Mouse (Mus musculus) liver, postnatal 0 days (tissue): ENCODE measurements around the gene Sox5. TPM values are rescaled to one million over a fixed set of nuclear protein-coding genes. Genes with fewer than 3 reads are reported as not detected.

Experiments
- ATAC-seq: fragments of 200-750 bp; cut with Nextera tagmentation; 2 replicates; pipeline ENCODE4 v1.8.0; 2017; ENCODE audit warnings: mild to moderate bottlenecking, moderate library complexity
- DNase-seq: peaks from one replicate; pipeline ENCODE4 v3.0.0-alpha.2; 2016
- H3K27ac ChIP-seq: fragments of 300-500 bp; sonication (generic); 2 replicates; pipeline ENCODE4 v1.5.1; 2014; ENCODE audit warnings: antibody characterized with exemption, moderate library complexity, mild to moderate bottlenecking, low read depth
- H3K27me3 ChIP-seq: fragments of 300-500 bp; sonication (generic); 2 replicates; pipeline ENCODE4 v1.6.1; 2014; ENCODE audit warnings: low read length, control low read depth, mixed read lengths; ENCODE audit not compliant: insufficient read depth
- H3K36me3 ChIP-seq: fragments of 300-500 bp; sonication (generic); replicated peaks from 2 replicates; pipeline ENCODE4 v1.6.1; 2014; ENCODE audit warnings: mild to moderate bottlenecking, control low read depth, low read length, moderate library complexity, mixed read lengths; ENCODE audit not compliant: insufficient read depth
- H3K4me1 ChIP-seq: fragments of 300-500 bp; sonication (generic); 2 replicates; pipeline ENCODE4 v1.6.1; 2014; ENCODE audit warnings: antibody characterized with exemption, mild to moderate bottlenecking, control low read depth; ENCODE audit not compliant: insufficient read depth
- H3K4me2 ChIP-seq: fragments of 300-500 bp; sonication (generic); 2 replicates; pipeline ENCODE4 v1.6.1; 2014; ENCODE audit warnings: low read depth, mild to moderate bottlenecking, low read length, moderate library complexity, mixed read lengths
- H3K4me3 ChIP-seq: fragments of 300-500 bp; sonication (generic); 2 replicates; pipeline ENCODE4 v1.5.1; 2014; ENCODE audit warnings: low read depth, low read length
- H3K9ac ChIP-seq: fragments of 300-500 bp; sonication (generic); replicated peaks from 2 replicates; pipeline ENCODE4 v1.6.1; 2014; ENCODE audit warnings: mild to moderate bottlenecking, moderate library complexity
- H3K9me3 ChIP-seq: fragments of 300-500 bp; sonication (generic); 2 replicates; pipeline ENCODE4 v1.6.1; 2016; ENCODE audit warnings: mild to moderate bottlenecking, control low read depth, low read length, mixed read lengths
- CTCF ChIP-seq: sonication (generic); IDR thresholded peaks from 2 replicates; pipeline ENCODE4 v1.5.1; 2016; ENCODE audit warnings: antibody characterized with exemption, low read depth
- EP300 ChIP-seq: IDR thresholded peaks from 2 replicates; pipeline ENCODE4 v1.6.1; 2016; ENCODE audit warnings: antibody characterized with exemption, low read depth, mild to moderate bottlenecking
- WGBS: fragments of 180-500 bp; shearing (Covaris S2); extraction: QIAGEN DNeasy Blood & Tissue Kit; methylation state at CpG from one replicate; pipeline ENCODE4 v1.1.7; 2014; ENCODE audit not compliant: insufficient replicate concordance; 5-methylcytosine and 5-hydroxymethylcytosine counted together
- polyA plus RNA-seq: library from polyadenylated mRNA; unstranded; fragments of >200 nt; fragmentation: Nextera tagmentation; extraction: Ambion mirVana; gene quantifications from 2 replicates; pipeline ENCODE4 v1.2.1, GENCODE M21; 2015

The Sox5 gene
- polyA plus RNA-seq, 1 experiment from 2014 or later, result 7.5 TPM

- H3K4me3 ChIP-seq, result no peak overlapping the region
- no peaks in the 10 kb centered on the region for H3K9me3 ChIP-seq
- no peaks in the 10 kb centered on the region for H3K27me3 ChIP-seq
- DNase-seq (no peak), ATAC-seq (no peak)
- no peak overlapping the region for H3K27ac ChIP-seq
- H3K36me3 ChIP-seq, result no peaks in the 10 kb centered on the region
- H3K9ac ChIP-seq, result no peak overlapping the region
- TF ChIP-seq EP300, result no peak
- no peak for TF ChIP-seq CTCF
- H3K4me2 ChIP-seq, result no peak overlapping the region
- 64% methylated on average over 5 of the region's 5 CpGs for WGBS
- H3K4me1 ChIP-seq, result no peaks in the 10 kb centered on the region
Observed at GRCm38 (mm10) chr6:143957063-143957462, 824.7 kb downstream of the Sox5 start.

GRCm38 (mm10) chr6:143948553-143949308 is 833.0 kb downstream of the Sox5 start:
- 69% methylated on average over 12 of the region's 12 CpGs for WGBS
- H3K9ac ChIP-seq, result no peak overlapping the region
- H3K36me3 ChIP-seq, result no peaks in the 10 kb centered on the region; the same call in 1 of the 2 replicates
- H3K4me1 ChIP-seq, result no peaks in the 10 kb centered on the region
- H3K4me3 ChIP-seq, result no peak overlapping the region
- H3K4me2 ChIP-seq, result no peak overlapping the region
- TF ChIP-seq CTCF, result no peak
- no peak for TF ChIP-seq EP300
- no peaks in the 10 kb centered on the region for H3K27me3 ChIP-seq
- no peaks in the 10 kb centered on the region for H3K9me3 ChIP-seq
- no peak for ATAC-seq
- H3K27ac ChIP-seq, result no peak overlapping the region
- no peak for DNase-seq

- H3K27me3 ChIP-seq, result no peaks in the 10 kb centered on the region
- no peak overlapping the region for H3K9ac ChIP-seq
- TF ChIP-seq EP300 (no peak), CTCF (no peak)
- H3K4me3 ChIP-seq, result no peak overlapping the region
- no peaks in the 10 kb centered on the region for H3K4me1 ChIP-seq
- WGBS, result 86% methylated on average over 4 of the region's 4 CpGs
- no peak for DNase-seq
- no peak overlapping the region for H3K27ac ChIP-seq
- H3K9me3 ChIP-seq, result no peaks in the 10 kb centered on the region
- H3K4me2 ChIP-seq, result no peak overlapping the region
- ATAC-seq, result no peak
- no peaks in the 10 kb centered on the region; the same call in 1 of the 2 replicates for H3K36me3 ChIP-seq
Observed at GRCm38 (mm10) chr6:143948071-143948470, 833.7 kb downstream of the Sox5 start.

GRCm38 (mm10) chr6:143943126-143943525 is 838.7 kb downstream of the Sox5 start:
- WGBS, result 61% methylated on average over 5 of the region's 5 CpGs
- H3K4me2 ChIP-seq, result no peak overlapping the region
- ATAC-seq, result no peak
- no peak for DNase-seq
- no peaks in the 10 kb centered on the region for H3K27me3 ChIP-seq
- H3K4me3 ChIP-seq, result no peak overlapping the region
- H3K9me3 ChIP-seq, result no peaks in the 10 kb centered on the region
- no peak overlapping the region for H3K9ac ChIP-seq
- H3K27ac ChIP-seq, result no peak overlapping the region
- H3K36me3 ChIP-seq, result no peaks in the 10 kb centered on the region; the same call in 1 of the 2 replicates
- no peaks in the 10 kb centered on the region for H3K4me1 ChIP-seq
- no peak for TF ChIP-seq EP300
- no peak for TF ChIP-seq CTCF

- no peaks in the 10 kb centered on the region for H3K4me1 ChIP-seq
- DNase-seq (no peak), ATAC-seq (no peak)
- no peak overlapping the region for H3K4me2 ChIP-seq
- H3K27ac ChIP-seq, result no peak overlapping the region
- no peak for TF ChIP-seq CTCF
- TF ChIP-seq EP300, result no peak
- no peaks in the 10 kb centered on the region for H3K27me3 ChIP-seq
- no peaks in the 10 kb centered on the region for H3K9me3 ChIP-seq
- H3K36me3 ChIP-seq, result no peaks in the 10 kb centered on the region; the same call in 1 of the 2 replicates
- WGBS, result 68% methylated on average over 8 of the region's 8 CpGs
- H3K9ac ChIP-seq, result no peak overlapping the region
- H3K4me3 ChIP-seq, result no peak overlapping the region
Observed at GRCm38 (mm10) chr6:143941291-143941785, 840.4 kb downstream of the Sox5 start.

- Histone ChIP-seq H3K27ac (no peak overlapping the region), H3K27me3 (no peaks in the 10 kb centered on the region), H3K4me1 (no peaks in the 10 kb centered on the region), H3K4me3 (no peak overlapping the region), H3K9ac (no peak overlapping the region), H3K36me3 (no peaks in the 10 kb centered on the region), H3K9me3 (no peaks in the 10 kb centered on the region), H3K4me2 (no peak overlapping the region)
- no peak for DNase-seq
- 77% methylated on average over 6 of the region's 6 CpGs for WGBS
- TF ChIP-seq CTCF (no peak), EP300 (no peak)
- ATAC-seq, result no peak
Observed at GRCm38 (mm10) chr6:143923146-143923545, 858.6 kb downstream of the Sox5 start.
